Mouse (Mus musculus): Measurements from ENCODE around the gene Rpl36a-ps1. TPM values are rescaled to one million over a fixed set of nuclear protein-coding genes. Genes with fewer than 3 reads are reported as not detected.

Gene Rpl36a-ps1
- polyA plus RNA-seq, 1 experiment from 2014 or later, result 2.7 TPM

Other genes with a start within 250 kb of the Rpl36a-ps1 start
- 84.8 and 94.3 TPM in 2 replicates for gene Mzt1, start 51.8 kb upstream of the Rpl36a-ps1 start, polyA plus RNA-seq (2015; fragmentation: Nextera tagmentation; extraction: Ambion mirVana)
- 82.0 and 84.8 TPM in 2 replicates for gene Bora, start 51.9 kb upstream of the Rpl36a-ps1 start, polyA plus RNA-seq (2015; fragmentation: Nextera tagmentation; extraction: Ambion mirVana)
- 18.5 and 20.7 TPM in 2 replicates for gene Pibf1, start 105.1 kb upstream of the Rpl36a-ps1 start, polyA plus RNA-seq (2015; fragmentation: Nextera tagmentation; extraction: Ambion mirVana)
- 29.6 and 31.5 TPM in 2 replicates for gene Dis3, start 105.5 kb upstream of the Rpl36a-ps1 start, polyA plus RNA-seq (2015; fragmentation: Nextera tagmentation; extraction: Ambion mirVana)